Mouse (Mus musculus) hindbrain, embryonic 16.5 days (tissue): ENCODE measurements at regions not wholly inside any gene's neighbourhood (a gene's known extent, or its start where the extent isn't known, plus 50 kb on each side); places are given as distances from the start of the nearest gene placed in this dataset.

ENCODE experiments used
- ATAC-seq: fragments of 200-750 bp; cut with Nextera tagmentation; 2 replicates; pipeline ENCODE4 v1.8.0; 2017; ENCODE audit warnings: moderate TSS enrichment, moderate library complexity
- H3K27ac ChIP-seq: fragments of 300-500 bp; sonication (generic); 2 replicates; pipeline ENCODE4 v1.5.1; 2014; ENCODE audit warnings: low read depth, mild to moderate bottlenecking, control low read depth, low read length, moderate library complexity
- H3K27me3 ChIP-seq: fragments of 300-500 bp; sonication (generic); replicated peaks from 2 replicates; pipeline ENCODE4 v1.6.1; 2014; ENCODE audit warnings: low read length; ENCODE audit not compliant: control insufficient read depth, insufficient read depth
- H3K36me3 ChIP-seq: fragments of 300-500 bp; sonication (generic); 2 replicates; pipeline ENCODE4 v1.6.1; 2014; ENCODE audit warnings: mild to moderate bottlenecking, low read length, moderate library complexity, mixed read lengths; ENCODE audit not compliant: control insufficient read depth, insufficient read depth
- H3K4me1 ChIP-seq: fragments of 300-500 bp; sonication (generic); 2 replicates; pipeline ENCODE4 v1.6.1; 2014; ENCODE audit warnings: low read depth, low read length; ENCODE audit not compliant: control insufficient read depth, insufficient read depth
- H3K4me2 ChIP-seq: fragments of 300-500 bp; sonication (generic); 2 replicates; pipeline ENCODE4 v1.6.1; 2014; ENCODE audit warnings: mild to moderate bottlenecking, low read length, control low read depth, moderate library complexity
- H3K4me3 ChIP-seq: fragments of 300-500 bp; sonication (generic); 2 replicates; pipeline ENCODE4 v1.5.1; 2014; ENCODE audit warnings: mild to moderate bottlenecking, low read length, control low read depth, moderate library complexity
- H3K9ac ChIP-seq: fragments of 300-500 bp; sonication (generic); 2 replicates; pipeline ENCODE4 v1.6.1; 2014; ENCODE audit warnings: low read depth, mild to moderate bottlenecking, control low read depth, low read length, moderate library complexity
- H3K9me3 ChIP-seq: fragments of 300-500 bp; sonication (generic); 2 replicates; pipeline ENCODE4 v1.6.1; 2014; ENCODE audit warnings: mild to moderate bottlenecking, low read length, moderate library complexity; ENCODE audit not compliant: control insufficient read depth
- WGBS: fragments of 180-500 bp; shearing (Covaris S2); extraction: QIAGEN DNeasy Blood & Tissue Kit; methylation state at CpG from one replicate; pipeline ENCODE4 v1.1.7; 2014; 5-methylcytosine and 5-hydroxymethylcytosine counted together

- no peaks in the 10 kb centered on the region for H3K9me3 ChIP-seq
- no peaks in the 10 kb centered on the region for H3K4me1 ChIP-seq
- WGBS = 45% methylated on average over 5 of the region's 5 CpGs
- no peak overlapping the region for H3K4me2 ChIP-seq
- no peak overlapping the region for H3K9ac ChIP-seq
- no peak overlapping the region for H3K4me3 ChIP-seq
- no peaks in the 10 kb centered on the region for H3K36me3 ChIP-seq
- no peaks in the 10 kb centered on the region for H3K27me3 ChIP-seq
- no peak overlapping the region for H3K27ac ChIP-seq
- no peak for ATAC-seq
These were observed 434.0 kb downstream of the Serpinb8 start for GRCm38 (mm10) chr1:108023721-108024353.

- Histone ChIP-seq H3K4me1 (no peaks in the 10 kb centered on the region), H3K27me3 (no peaks in the 10 kb centered on the region), H3K4me3 (no peak overlapping the region), H3K9me3 (no peaks in the 10 kb centered on the region), H3K9ac (no peak overlapping the region), H3K4me2 (no peak overlapping the region), H3K27ac (no peak overlapping the region), H3K36me3 (no peaks in the 10 kb centered on the region)
- ATAC-seq = no peak
- WGBS = 64% methylated on average over 1 of the region's 1 CpGs
These were observed 434.9 kb downstream of the Serpinb8 start for GRCm38 (mm10) chr1:108024705-108025104.

GRCm38 (mm10) chr1:108026461-108026860 lies 436.7 kb downstream of the Serpinb8 start:
- Histone ChIP-seq H3K27ac (no peak overlapping the region), H3K4me3 (no peak overlapping the region), H3K9me3 (no peaks in the 10 kb centered on the region), H3K4me1 (no peaks in the 10 kb centered on the region), H3K36me3 (no peaks in the 10 kb centered on the region), H3K4me2 (no peak overlapping the region), H3K27me3 (no peaks in the 10 kb centered on the region), H3K9ac (no peak overlapping the region)
- no peak for ATAC-seq

GRCm38 (mm10) chr1:108046194-108046593 lies 456.4 kb downstream of the Serpinb8 start:
- H3K4me1 ChIP-seq = no peaks in the 10 kb centered on the region
- no peaks in the 10 kb centered on the region for H3K9me3 ChIP-seq
- no peak for ATAC-seq
- H3K9ac ChIP-seq = no peak overlapping the region
- WGBS = 60% methylated on average over 4 of the region's 4 CpGs
- H3K27me3 ChIP-seq = no peaks in the 10 kb centered on the region
- no peak overlapping the region for H3K4me2 ChIP-seq
- no peak overlapping the region for H3K4me3 ChIP-seq
- H3K36me3 ChIP-seq = no peaks in the 10 kb centered on the region
- H3K27ac ChIP-seq = no peak overlapping the region

- Histone ChIP-seq H3K4me2 (no peak overlapping the region), H3K4me3 (no peak overlapping the region), H3K27me3 (no peaks in the 10 kb centered on the region), H3K27ac (no peak overlapping the region), H3K9me3 (no peaks in the 10 kb centered on the region), H3K4me1 (no peaks in the 10 kb centered on the region), H3K36me3 (no peaks in the 10 kb centered on the region), H3K9ac (no peak overlapping the region)
- no peak for ATAC-seq
- WGBS = 54% methylated on average over 5 of the region's 5 CpGs
These were observed 457.3 kb downstream of the Serpinb8 start for GRCm38 (mm10) chr1:108046857-108047714.

GRCm38 (mm10) chr1:108094622-108095021 lies 504.8 kb downstream of the Serpinb8 start:
- no peak overlapping the region for H3K4me3 ChIP-seq
- no peaks in the 10 kb centered on the region for H3K36me3 ChIP-seq
- ATAC-seq = no peak
- WGBS = 92% methylated on average over 3 of the region's 3 CpGs
- no peak overlapping the region for H3K9ac ChIP-seq
- no peaks in the 10 kb centered on the region for H3K4me1 ChIP-seq
- H3K4me2 ChIP-seq = no peak overlapping the region
- no peaks in the 10 kb centered on the region for H3K9me3 ChIP-seq
- H3K27ac ChIP-seq = no peak overlapping the region
- H3K27me3 ChIP-seq = no peaks in the 10 kb centered on the region

GRCm38 (mm10) chr1:108102607-108103006 lies 512.8 kb downstream of the Serpinb8 start:
- ATAC-seq = no peak
- Histone ChIP-seq H3K9ac (no peak overlapping the region), H3K36me3 (no peaks in the 10 kb centered on the region), H3K27me3 (no peaks in the 10 kb centered on the region), H3K27ac (no peak overlapping the region), H3K4me3 (no peak overlapping the region), H3K4me2 (no peak overlapping the region), H3K9me3 (no peaks in the 10 kb centered on the region), H3K4me1 (no peaks in the 10 kb centered on the region)
- 94% methylated on average over 2 of the region's 2 CpGs for WGBS

- Histone ChIP-seq H3K36me3 (no peaks in the 10 kb centered on the region), H3K9ac (no peak overlapping the region), H3K27ac (no peak overlapping the region), H3K4me1 (no peaks in the 10 kb centered on the region), H3K27me3 (no peaks in the 10 kb centered on the region), H3K4me2 (no peak overlapping the region), H3K9me3 (no peaks in the 10 kb centered on the region), H3K4me3 (no peak overlapping the region)
- ATAC-seq = no peak
These were observed 521.2 kb downstream of the Serpinb8 start for GRCm38 (mm10) chr1:108110984-108111383.

- no peaks in the 10 kb centered on the region for H3K4me1 ChIP-seq
- H3K9me3 ChIP-seq = no peaks in the 10 kb centered on the region
- no peak overlapping the region for H3K4me2 ChIP-seq
- no peak for ATAC-seq
- H3K27ac ChIP-seq = no peak overlapping the region
- no peaks in the 10 kb centered on the region for H3K27me3 ChIP-seq
- H3K9ac ChIP-seq = no peak overlapping the region
- H3K36me3 ChIP-seq = no peaks in the 10 kb centered on the region
- WGBS = 87% methylated on average over 4 of the region's 4 CpGs
- H3K4me3 ChIP-seq = no peak overlapping the region
These were observed 537.6 kb downstream of the Serpinb8 start for GRCm38 (mm10) chr1:108127393-108127792.
